Mouse (Mus musculus) forebrain, embryonic 12.5 days (tissue): ENCODE results near the gene Usp11. TPM values are rescaled to one million over a fixed set of nuclear protein-coding genes. Genes with fewer than 3 reads are reported as not detected.

Experiments used
- ATAC-seq: fragments of 200-750 bp; cut with Nextera tagmentation; 2 replicates; pipeline ENCODE4 v1.8.0; 2017; ENCODE audit warnings: moderate TSS enrichment; ENCODE audit not compliant: low FRiP score
- H3K27ac ChIP-seq: fragments of 300-500 bp; sonication (generic); 2 replicates; pipeline ENCODE4 v1.5.1; 2016; ENCODE audit warnings: mild to moderate bottlenecking
- H3K27me3 ChIP-seq: fragments of 300-500 bp; sonication (generic); 2 replicates; pipeline ENCODE4 v1.6.1; 2016; ENCODE audit warnings: mild to moderate bottlenecking
- H3K36me3 ChIP-seq: fragments of 300-500 bp; sonication (generic); replicated peaks from 2 replicates; pipeline ENCODE4 v1.6.1; 2016; ENCODE audit warnings: mild to moderate bottlenecking
- H3K4me1 ChIP-seq: fragments of 300-500 bp; sonication (generic); 2 replicates; pipeline ENCODE4 v1.6.1; 2016
- H3K4me2 ChIP-seq: fragments of 300-500 bp; sonication (generic); 2 replicates; pipeline ENCODE4 v1.6.1; 2016; ENCODE audit warnings: mild to moderate bottlenecking, moderate library complexity
- H3K4me3 ChIP-seq: fragments of 300-500 bp; sonication (generic); replicated peaks from 2 replicates; pipeline ENCODE4 v1.5.1; 2016; ENCODE audit warnings: mild to moderate bottlenecking
- H3K9ac ChIP-seq: fragments of 300-500 bp; sonication (generic); 2 replicates; pipeline ENCODE4 v1.6.1; 2016; ENCODE audit warnings: mild to moderate bottlenecking
- H3K9me3 ChIP-seq: fragments of 300-500 bp; sonication (generic); 2 replicates; pipeline ENCODE4 v1.6.1; 2016
- WGBS: fragments of 180-500 bp; shearing (Covaris S2); methylation state at CpG from one replicate; pipeline ENCODE4 v1.1.7; 2016; 5-methylcytosine and 5-hydroxymethylcytosine counted together
- polyA plus RNA-seq: library from polyadenylated mRNA; unstranded; fragments of >200 nt; fragmentation: Nextera tagmentation; extraction: Ambion mirVana; gene quantifications from 2 replicates; pipeline ENCODE4 v1.2.1, GENCODE M21; 2016

Usp11 gene
- polyA plus RNA-seq = 72.8 and 77.7 TPM in 2 replicates

DNA sequence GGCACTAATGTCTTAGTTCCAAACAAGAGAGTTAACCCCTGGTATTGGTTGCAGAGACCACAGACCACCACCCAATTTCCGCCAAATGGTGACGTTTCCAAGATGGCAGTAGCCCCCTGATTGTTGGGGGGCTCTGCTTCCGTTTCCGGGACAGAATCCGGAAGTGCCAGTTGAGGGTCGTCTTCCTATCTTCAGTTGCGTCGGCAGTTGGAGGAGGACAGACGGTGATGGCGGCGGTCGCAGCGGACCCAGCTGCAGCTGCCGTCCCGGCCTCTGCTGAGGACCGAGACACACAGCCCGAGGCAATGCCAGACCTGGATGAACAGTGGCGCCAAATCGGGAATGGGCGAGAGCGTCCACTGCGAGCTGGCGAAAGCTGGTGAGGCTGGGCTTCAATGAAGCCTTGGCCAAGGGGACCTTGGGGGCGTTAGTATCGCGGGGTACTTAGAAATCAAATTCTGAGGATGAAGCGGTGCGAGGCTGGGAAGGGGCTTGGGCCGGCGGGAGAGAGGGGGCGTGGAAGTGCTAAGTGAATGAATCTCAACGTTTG is at the start of gene Usp11:
Gene Usp11 (plus strand): TSS at position 166 of the 550 bp plus-strand sequence.
- peak within 1 kb of the TSS; percentile 46 for H3K4me2 ChIP-seq
- whole genome bisulfite sequencing = 15% methylated on average over 32 of the region's 32 CpGs
- peaks cover 8% of the 10 kb centered on the region for H3K36me3 ChIP-seq
- H3K9me3 ChIP-seq = no peaks in the 10 kb centered on the region
- no peaks in the 10 kb centered on the region for H3K4me1 ChIP-seq
- peak; percentile 81 for ATAC-seq
- H3K27ac ChIP-seq = peak within 1 kb of the TSS; percentile 94
- H3K27me3 ChIP-seq = no peaks in the 10 kb centered on the region
- H3K4me3 ChIP-seq = peak within 1 kb of the TSS; percentile 56
- H3K9ac ChIP-seq = peak within 1 kb of the TSS; percentile 60

GRCm38 (mm10) chrX:20657593-20657992 is 46.1 kb upstream of the Usp11 start:
- no peak for ATAC-seq
- Histone ChIP-seq H3K27ac (no peak overlapping the region), H3K4me3 (no peak overlapping the region)

GRCm38 (mm10) chrX:20658026-20658652 is 45.6 kb upstream of the Usp11 start, which contains the start of gene Uba1:
TSS of gene Uba1 (plus strand) at chrX:20658326.
- H3K27me3 ChIP-seq = no peaks in the 10 kb centered on the region
- peak within 1 kb of the TSS; percentile 66 for H3K4me2 ChIP-seq
- WGBS = 20% methylated on average over 27 of the region's 27 CpGs
- no peaks in the 10 kb centered on the region for H3K9me3 ChIP-seq
- H3K9ac ChIP-seq = peak within 1 kb of the TSS; percentile 40; the same call in 1 of the 2 replicates
- peak within 1 kb of the TSS; percentile 42; the same call in 1 of the 2 replicates for H3K27ac ChIP-seq
- peak; percentile 83 for ATAC-seq
- peaks cover 3% of the 10 kb centered on the region; the same call in 1 of the 2 replicates for H3K4me1 ChIP-seq
- peak within 1 kb of the TSS; percentile 45 for H3K4me3 ChIP-seq
- H3K36me3 ChIP-seq = no peaks in the 10 kb centered on the region

More at GRCm38 (mm10) chrX:20657593-20657992, 46.1 kb upstream of the Usp11 start:
- WGBS = 37% methylated on average over 5 of the region's 5 CpGs
- Histone ChIP-seq H3K9me3 (no peaks in the 10 kb centered on the region), H3K4me2 (peak overlapping the region; percentile 66), H3K27me3 (no peaks in the 10 kb centered on the region), H3K9ac (no peak overlapping the region), H3K36me3 (no peaks in the 10 kb centered on the region), H3K4me1 (peaks cover 3% of the 10 kb centered on the region; the same call in 1 of the 2 replicates)

- no peaks in the 10 kb centered on the region for H3K27me3 ChIP-seq
- H3K9ac ChIP-seq = peak overlapping the region; percentile 40; the same call in 1 of the 2 replicates
- no peak overlapping the region for H3K27ac ChIP-seq
- ATAC-seq = no peak
- peaks cover 4% of the 10 kb centered on the region for H3K4me1 ChIP-seq
- WGBS = 8% methylated on average over 24 of the region's 24 CpGs
- H3K4me2 ChIP-seq = peak overlapping the region; percentile 66
- no peaks in the 10 kb centered on the region for H3K9me3 ChIP-seq
- peak overlapping the region; percentile 45 for H3K4me3 ChIP-seq
- H3K36me3 ChIP-seq = no peaks in the 10 kb centered on the region
Observed at GRCm38 (mm10) chrX:20658891-20659406, 44.8 kb upstream of the Usp11 start.

DNA sequence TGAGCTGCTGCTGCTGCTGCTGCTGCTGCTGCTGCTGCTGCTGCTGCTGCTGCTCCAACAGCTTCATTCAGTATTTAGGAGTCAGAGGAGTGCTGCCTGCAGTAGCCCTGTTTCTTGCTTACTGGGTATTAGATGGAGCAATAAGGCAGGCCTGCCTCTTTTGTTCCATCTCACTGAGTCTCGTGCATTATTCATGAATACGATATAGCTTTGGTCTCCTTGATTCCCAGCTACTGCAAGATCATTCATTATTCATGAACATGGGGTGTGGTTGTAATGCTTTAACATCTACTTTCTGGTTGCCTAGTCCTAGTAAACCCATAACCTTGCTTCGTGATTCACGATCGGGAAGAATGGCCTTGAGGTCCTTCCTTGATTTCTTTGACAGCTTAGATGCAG is 41.4 kb upstream of the Usp11 start:
- H3K4me2 ChIP-seq = peak overlapping the region; percentile 15; the same call in 1 of the 2 replicates
- WGBS = 21% methylated on average over 5 of the region's 5 CpGs
- no peaks in the 10 kb centered on the region for H3K9me3 ChIP-seq
- 0 out of 2 replicates have a peak overlapping the region, but pooled peaks have one; percentile 7 for H3K4me3 ChIP-seq
- H3K36me3 ChIP-seq = peaks cover under 1% of the 10 kb centered on the region; the same call in 1 of the 2 replicates
- no peaks in the 10 kb centered on the region for H3K27me3 ChIP-seq
- H3K9ac ChIP-seq = no peak overlapping the region
- H3K4me1 ChIP-seq = peaks cover 20% of the 10 kb centered on the region
- H3K27ac ChIP-seq = peak overlapping the region; percentile 82
- peak; percentile 72 for ATAC-seq

GRCm38 (mm10) chrX:20662716-20663443 is 40.8 kb upstream of the Usp11 start:
- no peaks in the 10 kb centered on the region for H3K9me3 ChIP-seq
- 13% methylated on average over 28 of the region's 28 CpGs for WGBS
- H3K4me1 ChIP-seq = peaks cover 20% of the 10 kb centered on the region
- peaks cover 4% of the 10 kb centered on the region; the same call in 1 of the 2 replicates for H3K36me3 ChIP-seq
- peak overlapping the region; percentile 62 for H3K4me3 ChIP-seq
- H3K27ac ChIP-seq = peak overlapping the region; percentile 83
- ATAC-seq = peak; percentile 92
- H3K9ac ChIP-seq = peak overlapping the region; percentile 82
- peak overlapping the region; percentile 56 for H3K4me2 ChIP-seq
- no peaks in the 10 kb centered on the region for H3K27me3 ChIP-seq

DNA sequence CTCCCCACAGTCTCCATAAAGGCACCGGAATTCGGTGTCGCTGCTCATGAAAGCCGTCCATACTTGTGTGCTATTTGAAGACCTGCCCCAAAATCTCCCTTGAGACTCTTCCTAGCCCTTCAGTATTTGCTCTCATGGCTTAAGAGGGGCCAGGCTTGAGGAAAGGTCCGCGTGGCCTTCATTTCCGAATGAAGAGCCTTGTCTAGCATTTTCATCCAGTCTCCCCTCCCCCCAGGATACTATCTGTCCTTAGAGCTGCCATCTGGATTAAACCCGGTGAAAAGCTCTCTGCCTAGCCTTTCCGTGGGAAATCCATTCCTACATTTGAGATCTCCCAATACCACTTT is 40.3 kb upstream of the Usp11 start:
- Histone ChIP-seq H3K36me3 (peaks cover 7% of the 10 kb centered on the region), H3K9me3 (no peaks in the 10 kb centered on the region), H3K4me1 (peaks cover 20% of the 10 kb centered on the region), H3K4me2 (peak overlapping the region; percentile 56), H3K4me3 (peak overlapping the region; percentile 62), H3K27ac (peak overlapping the region; percentile 83), H3K27me3 (no peaks in the 10 kb centered on the region), H3K9ac (peak overlapping the region; percentile 82)
- 7% methylated on average over 9 of the region's 9 CpGs for WGBS
- ATAC-seq = no peak

DNA sequence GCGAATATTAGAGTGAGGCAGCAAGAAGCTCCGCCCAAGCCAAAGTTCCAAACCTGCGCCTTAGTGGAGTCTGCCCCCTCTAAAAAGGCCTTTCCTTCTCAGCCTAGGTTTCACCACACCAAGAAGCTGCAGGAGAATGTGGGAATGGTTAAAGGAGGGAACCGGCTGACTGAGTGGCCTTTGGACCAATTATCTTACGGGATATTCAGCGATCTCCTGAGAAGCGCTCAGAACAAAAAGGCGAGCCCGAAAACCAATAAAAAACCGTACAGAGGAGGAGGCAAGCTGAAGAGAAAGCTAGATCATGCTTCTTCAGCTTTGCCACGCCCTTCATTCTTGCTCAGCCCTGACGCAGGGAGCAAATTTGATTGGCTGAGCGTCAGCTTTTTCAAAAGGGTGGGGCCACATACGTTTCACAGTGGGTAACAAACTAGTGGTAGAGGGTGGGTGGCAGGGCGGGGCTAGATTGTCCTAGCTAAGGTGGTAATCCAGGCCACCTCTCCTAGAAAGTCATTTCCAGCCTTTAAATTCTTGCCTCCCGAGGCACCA is 16.1 kb upstream of the Usp11 start, which contains the start of gene Cdk16:
Gene Cdk16 (plus strand): TSS at position 436 of the 549 bp plus-strand sequence.
- peak within 1 kb of the TSS; percentile 62 for H3K4me2 ChIP-seq
- no peaks in the 10 kb centered on the region for H3K27me3 ChIP-seq
- peaks cover 16% of the 10 kb centered on the region for H3K4me1 ChIP-seq
- H3K4me3 ChIP-seq = peak within 1 kb of the TSS; percentile 65
- peak within 1 kb of the TSS; percentile 74 for H3K9ac ChIP-seq
- peaks cover 14% of the 10 kb centered on the region for H3K36me3 ChIP-seq
- H3K27ac ChIP-seq = peak within 1 kb of the TSS; percentile 98
- WGBS = 27% methylated on average over 16 of the region's 16 CpGs
- peak; percentile 95 for ATAC-seq
- H3K9me3 ChIP-seq = no peaks in the 10 kb centered on the region; the same call in 1 of the 2 replicates

- no peaks in the 10 kb centered on the region for H3K27me3 ChIP-seq
- peak overlapping the region; percentile 74 for H3K9ac ChIP-seq
- no peaks in the 10 kb centered on the region; the same call in 1 of the 2 replicates for H3K9me3 ChIP-seq
- 20% methylated on average over 33 of the region's 33 CpGs for WGBS
- H3K4me3 ChIP-seq = peak overlapping the region; percentile 65
- peak overlapping the region; percentile 98 for H3K27ac ChIP-seq
- peak overlapping the region; percentile 62 for H3K4me2 ChIP-seq
- peaks cover 16% of the 10 kb centered on the region for H3K4me1 ChIP-seq
- H3K36me3 ChIP-seq = peaks cover 11% of the 10 kb centered on the region
- peak; percentile 94 for ATAC-seq
Observed at GRCm38 (mm10) chrX:20688068-20688547, 15.6 kb upstream of the Usp11 start.

DNA sequence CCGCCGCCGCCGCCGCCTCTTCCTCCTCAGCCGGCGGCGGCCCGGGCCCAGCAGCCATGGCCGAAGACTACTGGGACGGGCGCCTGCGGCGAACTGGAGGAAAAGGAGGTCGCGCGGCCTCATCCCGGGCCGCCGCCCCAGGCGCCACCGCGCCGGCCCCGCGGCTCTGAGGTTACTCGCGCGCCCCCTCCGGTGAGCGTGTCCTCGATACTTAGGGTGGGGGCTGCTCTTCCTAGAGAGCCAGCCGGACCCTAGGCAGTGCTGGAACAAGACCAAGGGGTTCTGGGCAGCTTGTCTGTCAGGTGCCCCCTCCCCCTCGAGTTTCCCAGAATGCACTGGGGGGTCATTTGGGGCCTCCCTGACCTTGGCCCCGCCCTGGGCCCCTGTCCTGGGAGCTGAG is 15.1 kb upstream of the Usp11 start:
- 16% methylated on average over 27 of the region's 35 CpGs for WGBS
- H3K4me2 ChIP-seq = peak overlapping the region; percentile 62
- ATAC-seq = peak; percentile 64

DNA sequence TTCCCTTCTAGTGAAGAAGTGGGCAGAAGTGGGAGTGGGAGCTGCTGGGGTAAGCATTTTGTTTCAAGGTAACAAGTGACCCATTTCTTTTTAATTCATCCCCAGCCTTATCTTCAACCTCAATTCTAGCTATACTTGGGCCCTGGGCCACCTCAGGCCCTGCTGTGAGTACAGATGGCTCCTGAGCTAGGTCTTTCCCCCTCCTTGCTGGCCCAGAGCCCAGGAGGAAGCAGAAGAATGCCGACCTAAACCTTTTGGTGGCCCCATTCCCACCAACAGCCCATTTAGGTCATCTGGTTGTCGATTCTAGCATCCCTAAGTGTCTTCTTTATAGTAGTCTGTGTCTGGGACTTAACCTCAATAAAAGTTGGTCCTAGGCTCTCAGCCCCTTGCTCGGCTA is 12.1 kb upstream of the Usp11 start:
- peaks cover 16% of the 10 kb centered on the region for H3K4me1 ChIP-seq
- H3K9me3 ChIP-seq = no peaks in the 10 kb centered on the region; the same call in 1 of the 2 replicates
- no peak overlapping the region for H3K4me3 ChIP-seq
- ATAC-seq = no peak
- H3K27ac ChIP-seq = no peak overlapping the region
- WGBS = 82% methylated on average over 3 of the region's 3 CpGs
- H3K9ac ChIP-seq = no peak overlapping the region
- H3K36me3 ChIP-seq = peaks cover 35% of the 10 kb centered on the region
- H3K27me3 ChIP-seq = no peaks in the 10 kb centered on the region
- H3K4me2 ChIP-seq = no peak overlapping the region

More for the DNA sequence above, 15.1 kb upstream of the Usp11 start:
- no peaks in the 10 kb centered on the region; the same call in 1 of the 2 replicates for H3K9me3 ChIP-seq
- peak overlapping the region; percentile 98 for H3K27ac ChIP-seq
- peaks cover 13% of the 10 kb centered on the region for H3K36me3 ChIP-seq
- peaks cover 16% of the 10 kb centered on the region for H3K4me1 ChIP-seq
- no peaks in the 10 kb centered on the region for H3K27me3 ChIP-seq
- peak overlapping the region; percentile 65 for H3K4me3 ChIP-seq
- H3K9ac ChIP-seq = peak overlapping the region; percentile 74
